Mouse (Mus musculus): ENCODE measurements around the gene Pradc1.

DNA sequence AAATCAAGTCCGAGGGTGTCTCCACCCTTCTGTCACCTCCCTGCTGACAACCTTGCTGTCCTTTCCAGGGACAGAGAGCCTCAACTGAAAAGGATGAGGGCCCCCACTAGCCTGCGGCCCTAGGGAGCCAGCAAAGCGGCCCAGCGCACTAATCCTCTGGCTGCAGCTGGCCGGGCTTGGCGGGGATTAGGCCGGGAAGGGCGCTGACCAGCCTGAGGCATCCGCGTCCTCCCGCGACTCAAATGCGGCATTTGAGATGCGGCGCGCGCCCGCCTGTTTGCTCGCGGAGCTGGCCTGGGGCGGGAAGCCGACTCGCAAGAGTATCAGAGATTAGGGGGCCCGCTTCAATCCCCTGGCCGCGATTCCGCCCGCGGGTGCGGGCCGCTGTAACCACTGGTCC, 42.8 kb downstream of the Pradc1 start:
- no peak for TF ChIP-seq CTCF (IDR thresholded peaks at IDR 0.05; ENCODE audit: borderline replicate concordance, extremely low read depth, insufficient read depth, insufficient read length)
- no peak for TF ChIP-seq POLR2A (IDR thresholded peaks at IDR 0.05; ENCODE audit: borderline replicate concordance, extremely low read depth, insufficient read depth, insufficient read length, poor library complexity, severe bottlenecking)
